Mouse (Mus musculus) intestine, embryonic 16.5 days (tissue): ENCODE data around the gene St6galnac4. TPM values are rescaled to one million over a fixed set of nuclear protein-coding genes. Genes with fewer than 3 reads are reported as not detected.

Experiments used
- ATAC-seq: fragments of 200-750 bp; cut with Nextera tagmentation; 2 replicates; pipeline ENCODE4 v1.8.0; 2017; ENCODE audit warnings: moderate TSS enrichment, moderate library complexity
- H3K27ac ChIP-seq: fragments of 300-500 bp; sonication (generic); 2 replicates; pipeline ENCODE4 v1.5.1; 2014; ENCODE audit warnings: mild to moderate bottlenecking, low read length
- H3K27me3 ChIP-seq: fragments of 300-500 bp; sonication (generic); replicated peaks from 2 replicates; pipeline ENCODE4 v1.6.1; 2014; ENCODE audit warnings: low read length, control low read depth, mixed read lengths; ENCODE audit not compliant: control insufficient read depth, insufficient read depth
- H3K36me3 ChIP-seq: fragments of 300-500 bp; sonication (generic); 2 replicates; pipeline ENCODE4 v1.6.1; 2014; ENCODE audit warnings: low read length, control low read depth; ENCODE audit not compliant: control insufficient read depth, insufficient read depth
- H3K4me1 ChIP-seq: fragments of 300-500 bp; sonication (generic); 2 replicates; pipeline ENCODE4 v1.6.1; 2014; ENCODE audit warnings: low read length, control low read depth, mixed read lengths; ENCODE audit not compliant: control insufficient read depth, insufficient read depth
- H3K4me2 ChIP-seq: fragments of 300-500 bp; sonication (generic); 2 replicates; pipeline ENCODE4 v1.6.1; 2014; ENCODE audit warnings: low read depth, low read length, control low read depth
- H3K4me3 ChIP-seq: fragments of 300-500 bp; sonication (generic); 2 replicates; pipeline ENCODE4 v1.5.1; 2014; ENCODE audit warnings: mild to moderate bottlenecking, low read length
- H3K9ac ChIP-seq: fragments of 300-500 bp; sonication (generic); 2 replicates; pipeline ENCODE4 v1.6.1; 2014; ENCODE audit warnings: low read depth, low read length
- H3K9me3 ChIP-seq: fragments of 300-500 bp; sonication (generic); 2 replicates; pipeline ENCODE4 v1.6.1; 2016; ENCODE audit warnings: low read length, control low read depth; ENCODE audit not compliant: control insufficient read depth
- WGBS: fragments of 180-500 bp; shearing (Covaris S2); extraction: QIAGEN DNeasy Blood & Tissue Kit; methylation state at CpG from one replicate; pipeline ENCODE4 v1.1.7; 2014; 5-methylcytosine and 5-hydroxymethylcytosine counted together
- polyA plus RNA-seq: library from polyadenylated mRNA; unstranded; fragments of >200 nt; fragmentation: Nextera tagmentation; extraction: Ambion mirVana; gene quantifications from 2 replicates; pipeline ENCODE4 v1.2.1, GENCODE M21; 2015

St6galnac4 gene
- polyA plus RNA-seq, 1 experiment from 2014 or later: 16.5 TPM

DNA sequence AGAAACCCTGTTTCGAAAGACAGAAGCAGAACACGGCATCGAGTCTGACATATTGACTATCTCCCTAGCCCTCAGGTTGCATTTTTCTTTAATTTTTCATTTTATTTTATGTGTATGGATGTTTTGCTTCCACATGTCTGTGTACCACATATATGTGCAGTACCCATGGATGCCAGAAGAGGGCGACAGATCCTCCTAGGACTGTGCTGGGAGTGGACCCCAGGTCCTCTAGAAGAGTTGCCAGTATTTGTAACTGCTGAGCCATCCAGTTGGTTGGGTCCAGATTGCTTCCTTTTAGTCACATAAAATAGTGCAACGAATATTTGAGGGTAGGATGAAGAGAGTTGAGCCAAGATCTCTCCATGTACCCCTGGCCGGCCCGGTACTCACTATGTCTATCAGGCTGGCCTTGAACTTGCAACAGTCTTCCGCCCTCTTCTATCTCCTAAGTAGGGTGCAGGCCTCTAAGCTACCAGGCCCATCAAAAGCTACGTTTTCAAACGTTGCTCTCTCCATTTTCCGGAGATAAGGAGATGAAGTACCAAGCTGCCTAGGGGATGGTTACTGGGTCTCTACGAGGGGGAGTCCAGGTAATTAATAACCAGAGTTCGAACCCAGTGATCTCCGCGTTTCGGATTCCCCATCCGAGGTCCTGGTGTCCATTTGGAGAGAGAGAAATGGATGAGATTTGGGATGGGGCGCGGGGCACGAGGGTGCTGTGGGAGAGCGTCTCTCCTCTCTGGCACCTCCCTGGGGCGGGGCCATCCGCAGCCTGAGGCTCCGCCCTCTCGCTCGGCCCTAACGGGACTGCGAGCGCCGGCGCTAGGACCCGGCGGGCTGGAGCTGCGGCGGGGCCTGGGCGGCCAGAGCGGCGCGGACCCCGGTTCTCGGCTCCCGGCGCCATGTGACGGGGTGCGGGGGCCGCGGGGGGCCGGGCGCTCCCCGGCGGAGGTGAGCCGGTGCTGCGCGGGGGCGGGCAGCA lies 19.6 kb downstream of the St6galnac4 start:
- ATAC-seq: peak; percentile 72
- Histone ChIP-seq H3K4me1 (peaks cover 38% of the 10 kb centered on the region), H3K4me2 (peak overlapping the region; percentile 82), H3K27me3 (no peaks in the 10 kb centered on the region), H3K9me3 (peaks cover 3% of the 10 kb centered on the region; the same call in 1 of the 2 replicates), H3K4me3 (peak overlapping the region; percentile 80), H3K36me3 (no peaks in the 10 kb centered on the region), H3K27ac (peak overlapping the region; percentile 20), H3K9ac (peak overlapping the region; percentile 83)
- WGBS: 12% methylated on average over 53 of the region's 55 CpGs

DNA sequence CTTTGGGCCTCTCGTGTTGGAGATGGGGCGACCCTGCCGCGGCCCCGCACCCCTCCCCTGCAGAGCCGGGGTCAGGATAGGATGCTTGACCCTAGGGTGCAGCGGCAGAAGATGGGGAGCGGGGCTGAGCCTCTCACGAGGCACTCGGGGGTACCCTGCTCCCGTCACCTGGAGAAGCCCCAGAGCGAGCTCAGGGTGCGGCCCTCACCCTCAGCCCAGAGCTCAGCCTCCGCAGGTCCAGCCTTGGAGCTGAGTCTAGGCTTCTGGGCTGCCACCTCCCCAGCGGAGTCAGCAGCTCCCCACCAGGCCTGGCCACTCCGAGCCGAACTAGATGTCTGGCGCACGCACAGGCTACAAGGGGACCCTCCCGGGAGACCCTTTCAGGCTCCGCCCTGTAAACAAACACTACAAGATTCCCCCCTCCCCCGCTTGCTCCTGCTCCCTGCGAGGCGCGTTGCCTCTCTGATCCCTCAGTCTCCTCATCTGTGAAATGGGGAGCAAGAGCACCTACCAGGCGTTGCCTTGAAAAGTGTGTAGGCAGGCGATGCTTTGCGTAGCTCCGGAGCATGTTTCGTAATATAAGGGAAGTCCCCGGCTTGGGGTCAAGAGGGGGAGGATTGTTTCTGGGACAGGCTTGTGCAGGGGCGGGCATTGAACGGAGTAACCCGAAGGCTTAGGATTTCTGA lies 20.5 kb downstream of the St6galnac4 start:
- H3K27me3 ChIP-seq: no peaks in the 10 kb centered on the region
- WGBS: 4% methylated on average over 34 of the region's 34 CpGs
- H3K9me3 ChIP-seq: peaks cover 3% of the 10 kb centered on the region; the same call in 1 of the 2 replicates
- H3K27ac ChIP-seq: peak overlapping the region; percentile 20
- H3K4me3 ChIP-seq: peak overlapping the region; percentile 80
- peak overlapping the region; percentile 82 for H3K4me2 ChIP-seq
- no peaks in the 10 kb centered on the region for H3K36me3 ChIP-seq
- H3K9ac ChIP-seq: peak overlapping the region; percentile 83
- ATAC-seq: peak; percentile 26
- peaks cover 34% of the 10 kb centered on the region for H3K4me1 ChIP-seq

DNA sequence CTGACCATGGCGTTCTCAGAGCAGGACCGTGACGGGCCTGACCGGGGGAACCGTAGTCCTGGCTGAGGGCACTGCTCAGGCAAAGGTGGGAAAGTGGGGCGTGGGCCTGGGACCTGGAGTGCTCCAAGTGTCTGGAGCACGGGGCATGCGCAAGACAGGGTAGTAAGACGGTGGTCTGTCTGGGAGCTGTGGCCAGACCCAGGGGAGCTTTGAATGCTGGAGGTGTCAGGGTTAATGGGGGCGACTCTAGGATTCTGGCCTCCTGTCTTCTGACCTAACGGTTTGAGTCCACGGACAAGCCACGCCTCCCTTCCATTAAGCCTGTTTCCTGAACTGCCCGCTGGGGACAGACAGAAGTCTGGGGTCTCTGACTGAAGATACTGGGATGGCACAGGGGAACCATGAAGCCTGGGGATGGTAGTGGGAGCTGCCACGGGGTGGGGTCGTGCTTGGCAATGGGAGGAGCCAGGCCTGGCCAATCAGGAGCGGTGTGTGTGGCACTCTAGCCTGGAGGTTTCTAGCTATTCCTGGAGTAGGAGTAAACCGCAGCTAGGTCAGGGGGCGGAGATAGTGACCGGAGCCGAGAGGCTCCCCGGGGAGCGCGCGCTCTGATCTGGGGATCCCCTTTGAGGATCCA lies 21.4 kb downstream of the St6galnac4 start:
- peak overlapping the region; percentile 34 for H3K27ac ChIP-seq
- H3K27me3 ChIP-seq: no peaks in the 10 kb centered on the region
- ATAC-seq: peak; percentile 43
- H3K9ac ChIP-seq: peak overlapping the region; percentile 83
- peak overlapping the region; percentile 82 for H3K4me2 ChIP-seq
- peaks cover 32% of the 10 kb centered on the region for H3K4me1 ChIP-seq
- H3K9me3 ChIP-seq: peaks cover 3% of the 10 kb centered on the region; the same call in 1 of the 2 replicates
- 5% methylated on average over 25 of the region's 25 CpGs for WGBS
- H3K36me3 ChIP-seq: no peaks in the 10 kb centered on the region
- H3K4me3 ChIP-seq: peak overlapping the region; percentile 80

DNA sequence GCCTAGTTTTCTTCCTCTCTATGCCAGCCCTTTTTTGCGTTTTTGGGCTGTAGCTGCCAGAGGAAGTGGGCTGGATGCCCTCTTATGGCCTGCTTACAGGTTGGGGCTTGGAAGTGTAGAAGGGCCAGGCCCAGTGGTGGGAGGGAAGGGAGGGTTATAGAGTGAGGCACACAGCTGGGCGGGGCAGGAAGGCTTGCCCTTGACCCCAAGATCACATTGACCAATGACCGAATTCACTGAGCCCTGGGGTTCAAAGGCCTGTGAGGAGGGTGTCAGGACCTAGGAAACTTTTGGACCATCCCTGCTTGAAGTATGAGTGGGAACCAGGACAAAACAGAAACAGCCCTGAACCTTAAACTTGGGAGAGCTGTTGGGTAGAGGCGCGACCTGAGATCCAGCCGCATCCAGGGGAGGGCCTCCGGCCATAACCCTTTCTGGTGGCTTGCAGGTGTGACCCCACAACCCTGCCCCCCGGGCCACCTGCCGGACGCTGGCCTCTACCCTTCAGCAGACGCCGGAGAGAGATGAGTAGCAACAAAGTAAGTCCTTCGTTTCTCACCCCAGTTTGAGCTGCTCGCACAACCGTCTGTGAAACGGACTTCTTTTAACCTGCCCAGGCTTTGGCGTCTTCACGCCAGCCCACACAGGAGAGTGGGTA lies 22.0 kb downstream of the St6galnac4 start:
- H3K27me3 ChIP-seq: no peaks in the 10 kb centered on the region
- peak overlapping the region; percentile 83; the same call in 1 of the 2 replicates for H3K9ac ChIP-seq
- H3K36me3 ChIP-seq: no peaks in the 10 kb centered on the region
- 47% methylated on average over 18 of the region's 18 CpGs for WGBS
- H3K4me2 ChIP-seq: peak overlapping the region; percentile 82
- peak overlapping the region; percentile 80 for H3K4me3 ChIP-seq
- H3K9me3 ChIP-seq: peaks cover 3% of the 10 kb centered on the region; the same call in 1 of the 2 replicates
- ATAC-seq: peak; percentile 15; the same call in 1 of the 2 replicates
- H3K27ac ChIP-seq: peak overlapping the region; percentile 34
- H3K4me1 ChIP-seq: peaks cover 32% of the 10 kb centered on the region

DNA sequence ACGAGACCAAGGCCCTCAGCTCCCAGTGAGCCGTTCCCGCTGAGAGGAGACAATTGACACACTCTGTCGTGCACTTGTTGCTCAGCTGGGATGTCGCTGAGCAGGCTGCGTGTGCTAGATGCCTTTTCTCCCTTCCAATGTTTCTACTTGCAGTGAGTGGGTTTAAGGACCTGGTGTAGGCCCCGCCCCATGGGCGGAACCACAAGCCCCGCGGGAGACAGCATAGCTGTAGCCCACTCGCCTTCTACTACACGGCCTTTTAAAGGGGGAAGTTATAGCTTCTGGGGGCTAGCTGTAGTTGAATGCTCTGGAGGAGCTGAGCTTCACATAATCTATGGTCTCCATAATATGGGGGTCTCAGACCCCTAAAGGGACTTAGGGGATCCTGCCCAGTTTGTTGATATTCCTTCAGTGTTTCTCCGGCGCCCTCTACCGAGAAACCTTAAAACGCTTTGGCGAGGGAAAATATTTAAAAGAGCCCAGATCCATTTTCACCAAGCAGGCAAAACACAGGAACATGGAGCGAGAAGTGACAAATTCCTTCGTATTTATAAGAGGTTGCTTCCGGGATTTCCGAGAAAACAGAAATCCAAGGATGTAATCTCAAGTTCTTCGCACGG lies 23.8 kb downstream of the St6galnac4 start:
- H3K4me2 ChIP-seq: peak overlapping the region; percentile 59
- peaks cover 32% of the 10 kb centered on the region for H3K4me1 ChIP-seq
- no peak overlapping the region for H3K27ac ChIP-seq
- no peak for ATAC-seq
- H3K4me3 ChIP-seq: peak overlapping the region; percentile 48
- peak overlapping the region; percentile 53; the same call in 1 of the 2 replicates for H3K9ac ChIP-seq
- H3K9me3 ChIP-seq: peaks cover 3% of the 10 kb centered on the region; the same call in 1 of the 2 replicates
- no peaks in the 10 kb centered on the region for H3K36me3 ChIP-seq
- H3K27me3 ChIP-seq: no peaks in the 10 kb centered on the region
- 12% methylated on average over 23 of the region's 23 CpGs for WGBS

DNA sequence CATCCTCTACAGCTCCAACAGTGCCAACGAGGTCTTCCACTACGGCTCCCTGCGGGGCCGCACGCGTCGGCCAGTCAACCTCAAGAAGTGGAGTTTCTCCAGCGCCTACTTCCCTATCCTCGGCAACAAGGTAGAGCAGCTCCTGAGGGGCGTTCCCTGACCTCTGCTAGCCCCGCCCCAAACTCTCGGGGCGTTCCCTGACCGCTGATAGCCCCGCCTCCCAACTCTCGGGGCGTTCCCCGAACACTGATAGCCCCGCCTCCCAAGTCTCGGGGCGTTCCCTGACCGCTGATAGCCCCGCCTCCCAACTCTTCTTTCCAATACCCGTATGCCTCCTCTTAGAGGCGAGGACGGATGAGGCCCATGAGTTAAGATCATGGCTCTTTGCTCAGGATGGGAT lies 25.4 kb downstream of the St6galnac4 start:
- no peak overlapping the region for H3K27ac ChIP-seq
- H3K4me1 ChIP-seq: peaks cover 30% of the 10 kb centered on the region
- ATAC-seq: no peak
- H3K4me3 ChIP-seq: no peak overlapping the region
- H3K27me3 ChIP-seq: no peaks in the 10 kb centered on the region
- WGBS: 67% methylated on average over 26 of the region's 26 CpGs
- no peak overlapping the region for H3K9ac ChIP-seq
- no peaks in the 10 kb centered on the region for H3K9me3 ChIP-seq
- no peaks in the 10 kb centered on the region; the same call in 1 of the 2 replicates for H3K36me3 ChIP-seq
- H3K4me2 ChIP-seq: no peak overlapping the region

DNA sequence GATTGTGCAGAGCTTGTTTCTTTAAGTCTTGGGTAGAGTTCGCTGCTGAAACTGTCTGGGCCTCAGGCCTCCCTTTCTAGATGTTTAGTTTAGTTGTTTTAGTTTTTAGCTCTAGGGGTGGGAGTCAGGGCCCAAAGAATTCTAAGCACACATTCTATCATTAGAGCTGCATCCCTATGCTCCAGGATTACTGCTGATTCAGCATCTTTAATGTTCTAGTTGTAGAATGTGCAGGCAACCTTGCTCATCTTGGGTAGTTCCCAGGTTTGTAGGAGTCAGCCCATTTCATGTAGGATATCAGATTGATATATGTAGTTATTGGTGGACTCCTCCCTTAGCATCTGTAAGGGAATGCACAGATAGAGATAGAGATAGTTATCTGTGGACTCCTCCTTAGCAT lies 30.2 kb downstream of the St6galnac4 start:
- H3K4me2 ChIP-seq: no peak overlapping the region
- 97% methylated on average over 1 of the region's 1 CpGs for WGBS
- H3K27me3 ChIP-seq: no peaks in the 10 kb centered on the region
- peaks cover 29% of the 10 kb centered on the region for H3K4me1 ChIP-seq
- no peak overlapping the region for H3K4me3 ChIP-seq
- no peak overlapping the region for H3K9ac ChIP-seq
- no peaks in the 10 kb centered on the region for H3K9me3 ChIP-seq
- peaks cover 6% of the 10 kb centered on the region; the same call in 1 of the 2 replicates for H3K36me3 ChIP-seq
- no peak overlapping the region for H3K27ac ChIP-seq
- no peak for ATAC-seq

DNA sequence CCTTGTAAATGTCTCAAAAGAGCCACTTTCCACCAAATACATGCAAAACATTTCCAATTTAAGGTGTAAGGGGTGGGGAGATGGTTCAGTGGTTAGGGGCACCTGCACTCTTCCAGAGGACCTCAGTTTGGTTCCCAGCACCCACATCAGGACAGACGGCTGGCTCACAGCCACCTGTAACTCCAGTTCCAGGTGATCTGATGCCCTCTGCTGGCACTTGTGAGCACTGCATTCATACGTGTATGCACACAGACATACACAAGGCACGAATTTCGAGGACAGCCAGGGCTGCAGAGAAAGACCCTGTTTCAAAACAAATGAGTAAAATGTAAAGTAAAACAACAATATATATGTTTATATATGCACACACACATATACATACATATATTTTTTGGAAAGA lies 30.7 kb downstream of the St6galnac4 start:
- no peak overlapping the region for H3K9ac ChIP-seq
- H3K4me1 ChIP-seq: peaks cover 29% of the 10 kb centered on the region
- H3K27me3 ChIP-seq: no peaks in the 10 kb centered on the region
- no peak overlapping the region for H3K4me3 ChIP-seq
- no peak for ATAC-seq
- H3K27ac ChIP-seq: no peak overlapping the region
- H3K9me3 ChIP-seq: no peaks in the 10 kb centered on the region
- H3K36me3 ChIP-seq: peaks cover 6% of the 10 kb centered on the region; the same call in 1 of the 2 replicates
- WGBS: 93% methylated on average over 4 of the region's 4 CpGs
- H3K4me2 ChIP-seq: no peak overlapping the region
